Mouse (Mus musculus) MEL (cell line): Measurements from ENCODE around the gene Acacb.

Source experiments
- CTCF ChIP-seq, 3 experiments: IDR thresholded peaks in 2 of 3; conservative IDR thresholded peaks in 1 of 3; 2 replicates each; pipeline ENCODE4 v1.5.1; 2011 to 2012; ENCODE audit warnings: low read length in 3 of 3, low read depth in 2 of 3, mild to moderate bottlenecking in 2 of 3, improper control_type of control experiment in 1 of 3, inconsistent platforms in 1 of 3, mixed read lengths in 1 of 3, moderate library complexity in 1 of 3; ENCODE audit not compliant: control insufficient read depth in 1 of 3, insufficient read depth in 1 of 3, poor library complexity in 1 of 3, severe bottlenecking in 1 of 3
- E2F4 ChIP-seq: IDR thresholded peaks from 2 replicates; pipeline ENCODE4 v1.6.1; 2011; ENCODE audit warnings: low read depth, low read length, improper control_type of control experiment, borderline replicate concordance
- HCFC1 ChIP-seq: IDR thresholded peaks from 2 replicates; pipeline ENCODE4 v1.6.1; 2012; ENCODE audit warnings: low read depth, mild to moderate bottlenecking, inconsistent platforms, low read length, improper control_type of control experiment, moderate library complexity
- KAT2A ChIP-seq: conservative IDR thresholded peaks from 2 replicates; pipeline ENCODE4 v1.6.1; 2012; ENCODE audit warnings: low read depth, low read length, improper control_type of control experiment, inconsistent platforms
- MXI1 ChIP-seq: IDR thresholded peaks from 2 replicates; pipeline ENCODE4 v1.6.1; 2011; ENCODE audit warnings: mild to moderate bottlenecking, low read depth, low read length, improper control_type of control experiment
- MYC ChIP-seq: IDR thresholded peaks from 2 replicates; pipeline ENCODE4 v1.6.1; 2011; ENCODE audit warnings: low read depth, mild to moderate bottlenecking, low read length, improper control_type of control experiment, moderate library complexity
- NELFE ChIP-seq: IDR thresholded peaks from 2 replicates; pipeline ENCODE4 v1.6.1; 2011; ENCODE audit warnings: low read depth, low read length, improper control_type of control experiment
- POLR2A ChIP-seq, 2 experiments: IDR thresholded peaks; 2 replicates each; pipeline ENCODE4 v1.6.1; 2011 to 2012; ENCODE audit warnings: low read length in 2 of 2, mild to moderate bottlenecking in 2 of 2, control low read depth in 1 of 2, improper control_type of control experiment in 1 of 2, low read depth in 1 of 2, moderate library complexity in 1 of 2; ENCODE audit not compliant: control insufficient read depth in 1 of 2, insufficient read depth in 1 of 2, poor library complexity in 1 of 2
- POLR2AphosphoS2 ChIP-seq: IDR thresholded peaks from 2 replicates; pipeline ENCODE4 v1.6.1; 2011; ENCODE audit warnings: low read length, improper control_type of control experiment
- RCOR1 ChIP-seq: IDR thresholded peaks from 2 replicates; pipeline ENCODE4 v1.6.1; 2012; ENCODE audit warnings: low read depth, mild to moderate bottlenecking, inconsistent platforms, low read length, improper control_type of control experiment
- TBP ChIP-seq: IDR thresholded peaks from 2 replicates; pipeline ENCODE4 v1.8.0; 2011; ENCODE audit warnings: low read depth, low read length, improper control_type of control experiment
- ZMIZ1 ChIP-seq: IDR thresholded peaks from 2 replicates; pipeline ENCODE4 v1.6.1; 2012; ENCODE audit warnings: low read depth, mild to moderate bottlenecking, inconsistent platforms, low read length, improper control_type of control experiment, moderate library complexity

DNA sequence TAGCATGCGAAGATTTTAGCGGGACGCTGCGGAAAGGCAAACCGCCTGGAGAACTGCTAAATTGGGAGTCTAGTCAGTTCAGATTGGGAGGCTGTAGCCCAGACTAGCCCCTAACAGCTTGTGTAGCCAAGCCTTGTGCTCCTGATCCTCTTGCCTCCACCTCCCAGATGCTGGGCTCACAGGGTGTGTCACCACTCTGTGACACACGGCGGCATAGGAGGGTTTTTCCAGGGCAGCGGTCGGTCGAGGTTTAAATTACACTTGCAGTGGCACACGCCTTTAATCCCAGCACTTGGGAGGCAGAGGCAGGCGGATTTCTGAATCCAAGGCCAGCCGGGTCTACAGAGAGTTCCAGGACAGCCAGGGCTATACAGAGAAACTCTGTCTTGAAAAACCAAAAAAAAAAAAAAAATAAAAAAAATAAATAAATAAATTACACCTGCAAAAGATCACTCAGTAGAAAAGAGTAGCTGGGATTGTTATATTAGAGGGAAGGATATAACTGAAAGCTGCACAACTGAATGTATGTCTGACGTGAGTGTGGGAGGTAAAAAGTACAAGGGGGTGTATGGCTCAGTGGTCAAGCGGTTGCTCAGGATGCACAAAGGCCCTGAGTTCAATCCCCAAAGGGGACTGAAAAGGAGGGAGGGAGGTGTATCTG, 16.7 kb upstream of the Acacb start:
- TF ChIP-seq KAT2A: no peak
- TF ChIP-seq MYC: no peak
- TF ChIP-seq CTCF (IDR thresholded peaks at IDR 0.05 in 2 of 3, conservative IDR thresholded peaks at IDR 0.05 in 1 of 3; ENCODE audit: control insufficient read depth in 1 of 3, insufficient read depth in 1 of 3, low read depth in 2 of 3, low read length in 3 of 3, poor library complexity in 1 of 3, severe bottlenecking in 1 of 3): no peak
- no peak for TF ChIP-seq NELFE
- TF ChIP-seq POLR2AphosphoS2: no peak
- TF ChIP-seq E2F4: no peak
- TF ChIP-seq HCFC1: no peak
- TF ChIP-seq ZMIZ1: no peak
- no peak for TF ChIP-seq TBP
- no peak for TF ChIP-seq RCOR1
- TF ChIP-seq POLR2A (IDR thresholded peaks at IDR 0.05; ENCODE audit: control insufficient read depth in 1 of 2, insufficient read depth in 1 of 2, low read depth in 1 of 2, low read length in 2 of 2, poor library complexity in 1 of 2): no peak
- no peak for TF ChIP-seq MXI1
